Mouse (Mus musculus) E14TG2a.4 (cell line): ENCODE results near the gene Dgkb.

Experiments
- CTCF ChIP-seq: conservative IDR thresholded peaks from 2 replicates; pipeline ENCODE4 v1.5.1; 2014; ENCODE audit warnings: low read length
- NANOG ChIP-seq: IDR thresholded peaks from 2 replicates; pipeline ENCODE4 v1.6.1; 2014; ENCODE audit warnings: borderline replicate concordance, low read length, mixed read lengths

GRCm38 (mm10) chr12:38388243-38388642 is 570.7 kb downstream of the Dgkb start:
- TF ChIP-seq CTCF (no peak), NANOG (no peak)
